Mouse (Mus musculus) intestine, embryonic 16.5 days (tissue): Measurements from ENCODE around the gene Cip2a. TPM values are rescaled to one million over a fixed set of nuclear protein-coding genes. Genes with fewer than 3 reads are reported as not detected.

ENCODE experiments used
- ATAC-seq: fragments of 200-750 bp; cut with Nextera tagmentation; 2 replicates; pipeline ENCODE4 v1.8.0; 2017; ENCODE audit warnings: moderate TSS enrichment, moderate library complexity
- H3K27ac ChIP-seq: fragments of 300-500 bp; sonication (generic); 2 replicates; pipeline ENCODE4 v1.5.1; 2014; ENCODE audit warnings: mild to moderate bottlenecking, low read length
- H3K27me3 ChIP-seq: fragments of 300-500 bp; sonication (generic); replicated peaks from 2 replicates; pipeline ENCODE4 v1.6.1; 2014; ENCODE audit warnings: low read length, control low read depth, mixed read lengths; ENCODE audit not compliant: control insufficient read depth, insufficient read depth
- H3K36me3 ChIP-seq: fragments of 300-500 bp; sonication (generic); 2 replicates; pipeline ENCODE4 v1.6.1; 2014; ENCODE audit warnings: low read length, control low read depth; ENCODE audit not compliant: control insufficient read depth, insufficient read depth
- H3K4me1 ChIP-seq: fragments of 300-500 bp; sonication (generic); 2 replicates; pipeline ENCODE4 v1.6.1; 2014; ENCODE audit warnings: low read length, control low read depth, mixed read lengths; ENCODE audit not compliant: control insufficient read depth, insufficient read depth
- H3K4me2 ChIP-seq: fragments of 300-500 bp; sonication (generic); 2 replicates; pipeline ENCODE4 v1.6.1; 2014; ENCODE audit warnings: low read depth, low read length, control low read depth
- H3K4me3 ChIP-seq: fragments of 300-500 bp; sonication (generic); 2 replicates; pipeline ENCODE4 v1.5.1; 2014; ENCODE audit warnings: mild to moderate bottlenecking, low read length
- H3K9ac ChIP-seq: fragments of 300-500 bp; sonication (generic); 2 replicates; pipeline ENCODE4 v1.6.1; 2014; ENCODE audit warnings: low read depth, low read length
- H3K9me3 ChIP-seq: fragments of 300-500 bp; sonication (generic); 2 replicates; pipeline ENCODE4 v1.6.1; 2016; ENCODE audit warnings: low read length, control low read depth; ENCODE audit not compliant: control insufficient read depth
- WGBS: fragments of 180-500 bp; shearing (Covaris S2); extraction: QIAGEN DNeasy Blood & Tissue Kit; methylation state at CpG from one replicate; pipeline ENCODE4 v1.1.7; 2014; 5-methylcytosine and 5-hydroxymethylcytosine counted together
- polyA plus RNA-seq: library from polyadenylated mRNA; unstranded; fragments of >200 nt; fragmentation: Nextera tagmentation; extraction: Ambion mirVana; gene quantifications from 2 replicates; pipeline ENCODE4 v1.2.1, GENCODE M21; 2015

Cip2a gene
- polyA plus RNA-seq, 1 experiment from 2014 or later: 18.1 TPM

GRCm38 (mm10) chr16:49004151-49004550, 10.2 kb downstream of the Cip2a start:
- Histone ChIP-seq H3K4me1 (no peaks in the 10 kb centered on the region), H3K9ac (no peak overlapping the region), H3K27ac (no peak overlapping the region), H3K4me2 (no peak overlapping the region), H3K9me3 (no peaks in the 10 kb centered on the region), H3K27me3 (no peaks in the 10 kb centered on the region), H3K4me3 (no peak overlapping the region), H3K36me3 (no peaks in the 10 kb centered on the region)
- no peak for ATAC-seq
- 88% methylated on average over 5 of the region's 5 CpGs for WGBS

- no peaks in the 10 kb centered on the region for H3K27me3 ChIP-seq
- 77% methylated on average over 5 of the region's 5 CpGs for WGBS
- no peak overlapping the region for H3K9ac ChIP-seq
- no peak for ATAC-seq
- H3K27ac ChIP-seq: no peak overlapping the region
- H3K4me2 ChIP-seq: no peak overlapping the region
- no peak overlapping the region for H3K4me3 ChIP-seq
- 0 out of 2 replicates have a peak, but pooled peaks cover 3% of the 10 kb centered on the region for H3K36me3 ChIP-seq
- H3K9me3 ChIP-seq: no peaks in the 10 kb centered on the region
- H3K4me1 ChIP-seq: no peaks in the 10 kb centered on the region
These were observed 22.8 kb downstream of the Cip2a start for GRCm38 (mm10) chr16:49016620-49017332.

GRCm38 (mm10) chr16:49035852-49036251, 41.9 kb downstream of the Cip2a start:
- 79% methylated on average over 4 of the region's 4 CpGs for WGBS
- no peaks in the 10 kb centered on the region for H3K27me3 ChIP-seq
- no peak for ATAC-seq

GRCm38 (mm10) chr16:49037771-49038170, 43.8 kb downstream of the Cip2a start:
- Histone ChIP-seq H3K27me3 (no peaks in the 10 kb centered on the region), H3K27ac (no peak overlapping the region), H3K36me3 (no peaks in the 10 kb centered on the region), H3K9me3 (no peaks in the 10 kb centered on the region), H3K4me1 (no peaks in the 10 kb centered on the region), H3K9ac (no peak overlapping the region), H3K4me3 (no peak overlapping the region), H3K4me2 (no peak overlapping the region)
- ATAC-seq: no peak
- WGBS: 77% methylated on average over 4 of the region's 4 CpGs

More at GRCm38 (mm10) chr16:49035852-49036251, 41.9 kb downstream of the Cip2a start:
- no peaks in the 10 kb centered on the region for H3K9me3 ChIP-seq
- H3K36me3 ChIP-seq: no peaks in the 10 kb centered on the region
- no peak overlapping the region for H3K4me3 ChIP-seq
- no peak overlapping the region for H3K4me2 ChIP-seq
- H3K27ac ChIP-seq: no peak overlapping the region
- H3K9ac ChIP-seq: no peak overlapping the region
- H3K4me1 ChIP-seq: no peaks in the 10 kb centered on the region

- Histone ChIP-seq H3K4me3 (no peak overlapping the region), H3K27me3 (no peaks in the 10 kb centered on the region), H3K4me2 (no peak overlapping the region), H3K4me1 (no peaks in the 10 kb centered on the region), H3K36me3 (no peaks in the 10 kb centered on the region), H3K27ac (no peak overlapping the region), H3K9me3 (no peaks in the 10 kb centered on the region), H3K9ac (no peak overlapping the region)
- 85% methylated on average over 3 of the region's 3 CpGs for WGBS
- ATAC-seq: no peak
These were observed 46.7 kb downstream of the Cip2a start for GRCm38 (mm10) chr16:49040554-49041221.

- ATAC-seq: no peak
- no peak overlapping the region for H3K27ac ChIP-seq
- H3K4me3 ChIP-seq: no peak overlapping the region
- no peaks in the 10 kb centered on the region for H3K36me3 ChIP-seq
- H3K4me1 ChIP-seq: no peaks in the 10 kb centered on the region
- no peaks in the 10 kb centered on the region for H3K27me3 ChIP-seq
- H3K9ac ChIP-seq: no peak overlapping the region
- no peak overlapping the region for H3K4me2 ChIP-seq
- H3K9me3 ChIP-seq: no peaks in the 10 kb centered on the region
These were observed 55.2 kb downstream of the Cip2a start for GRCm38 (mm10) chr16:49049214-49049613.

- no peaks in the 10 kb centered on the region for H3K27me3 ChIP-seq
- H3K4me1 ChIP-seq: no peaks in the 10 kb centered on the region
- H3K9ac ChIP-seq: no peak within 1 kb of the TSS
- 95% methylated on average over 1 of the region's 1 CpGs for WGBS
- H3K9me3 ChIP-seq: no peaks in the 10 kb centered on the region
- no peak for ATAC-seq
- no peak within 1 kb of the TSS for H3K27ac ChIP-seq
- H3K4me2 ChIP-seq: no peak within 1 kb of the TSS
- H3K4me3 ChIP-seq: no peak within 1 kb of the TSS
- no peaks in the 10 kb centered on the region for H3K36me3 ChIP-seq
These were observed 63.2 kb downstream of the Cip2a start, which contains the start of gene Myh15 for GRCm38 (mm10) chr16:49057186-49057585. TSS of gene Myh15 (plus strand) at chr16:49057486.

Other genes starting within 250 kb of the Cip2a start
- gene Trat1, start 222.2 kb upstream of the Cip2a start, polyA plus RNA-seq: 0.02 and 0.06 TPM in 2 replicates
- gene Retnlb, start 177.3 kb upstream of the Cip2a start, polyA plus RNA-seq: not detected in 2 replicates
- not detected in 2 replicates for gene Retnla, start 151.6 kb upstream of the Cip2a start, polyA plus RNA-seq
- gene Retnlg, start 121.6 kb upstream of the Cip2a start, polyA plus RNA-seq: 1.8 and 2.2 TPM in 2 replicates
- gene Dzip3, start within 50 bp of the Cip2a start, polyA plus RNA-seq: 13.2 TPM in 2 replicates
- not detected in 2 replicates for gene Myh15, start 63.3 kb downstream of the Cip2a start, polyA plus RNA-seq